Mouse (Mus musculus): ENCODE measurements around the gene Pdzk1ip1.

The Pdzk1ip1 gene

GRCm38 (mm10) chr4:115088611-115089338 lies at the start of gene Pdzk1ip1:
Pdzk1ip1 (plus strand) TSS chr4:115088708.
- no peak for DNase-seq (ENCODE audit: low spot score in 2 of 2)

- no peak for DNase-seq (ENCODE audit: low spot score in 2 of 2)
Observed at GRCm38 (mm10) chr4:115045621-115046020, 42.9 kb upstream of the Pdzk1ip1 start.

GRCm38 (mm10) chr4:115047750-115048149 lies 40.8 kb upstream of the Pdzk1ip1 start:
- DNase-seq (ENCODE audit: low spot score in 2 of 2) = peak in 1 of 2 experiments; percentile 55

GRCm38 (mm10) chr4:115048190-115048589 lies 40.3 kb upstream of the Pdzk1ip1 start:
- no peak for DNase-seq (ENCODE audit: low spot score in 2 of 2)

GRCm38 (mm10) chr4:115051245-115051644 lies 37.3 kb upstream of the Pdzk1ip1 start:
- DNase-seq (ENCODE audit: low spot score in 2 of 2) = no peak

GRCm38 (mm10) chr4:115052343-115053005 lies 36.0 kb upstream of the Pdzk1ip1 start:
- no peak for DNase-seq (ENCODE audit: low spot score in 2 of 2)

- no peak for DNase-seq (ENCODE audit: low spot score in 2 of 2)
Observed at GRCm38 (mm10) chr4:115055044-115055443, 33.5 kb upstream of the Pdzk1ip1 start.

- DNase-seq (ENCODE audit: low spot score in 2 of 2) = no peak
Observed at GRCm38 (mm10) chr4:115055691-115056090, 32.8 kb upstream of the Pdzk1ip1 start.

- DNase-seq (ENCODE audit: low spot score in 2 of 2) = no peak
Observed at GRCm38 (mm10) chr4:115056371-115056920, 32.1 kb upstream of the Pdzk1ip1 start, which contains the start of gene Tal1. Tal1 (plus strand) TSS chr4:115056426.

GRCm38 (mm10) chr4:115056921-115057673 lies 31.4 kb upstream of the Pdzk1ip1 start:
- peak in 1 of 2 experiments; percentile 36 for DNase-seq (ENCODE audit: low spot score in 2 of 2)

- no peak for DNase-seq (ENCODE audit: low spot score in 2 of 2)
Observed at GRCm38 (mm10) chr4:115057674-115058316, 30.7 kb upstream of the Pdzk1ip1 start.

- no peak for DNase-seq (ENCODE audit: low spot score in 2 of 2)
Observed at GRCm38 (mm10) chr4:115058317-115058761, 30.2 kb upstream of the Pdzk1ip1 start.

- DNase-seq (ENCODE audit: low spot score in 2 of 2) = no peak
Observed at GRCm38 (mm10) chr4:115058871-115059590, 29.5 kb upstream of the Pdzk1ip1 start.

GRCm38 (mm10) chr4:115059871-115060270 lies 28.6 kb upstream of the Pdzk1ip1 start:
- no peak for DNase-seq (ENCODE audit: low spot score in 2 of 2)

- no peak for DNase-seq (ENCODE audit: low spot score in 2 of 2)
Observed at GRCm38 (mm10) chr4:115060753-115061152, 27.8 kb upstream of the Pdzk1ip1 start.

- DNase-seq (ENCODE audit: low spot score in 2 of 2) = no peak
Observed at GRCm38 (mm10) chr4:115062540-115062874, 26.0 kb upstream of the Pdzk1ip1 start.

- DNase-seq (ENCODE audit: low spot score in 2 of 2) = no peak
Observed at GRCm38 (mm10) chr4:115062875-115063517, 25.5 kb upstream of the Pdzk1ip1 start.

- no peak for DNase-seq (ENCODE audit: low spot score in 2 of 2)
Observed at GRCm38 (mm10) chr4:115063518-115064239, 24.8 kb upstream of the Pdzk1ip1 start.

- no peak for DNase-seq (ENCODE audit: low spot score in 2 of 2)
Observed at GRCm38 (mm10) chr4:115071668-115072067, 16.8 kb upstream of the Pdzk1ip1 start.

- no peak for DNase-seq (ENCODE audit: low spot score in 2 of 2)
Observed at GRCm38 (mm10) chr4:115074789-115075188, 13.7 kb upstream of the Pdzk1ip1 start.
